Mouse (Mus musculus) spleen, adult 18-20 months (tissue): Measurements from ENCODE around the gene Jak2.

ENCODE experiments used
- DNase-seq, 2 experiments: peaks; one replicate each; pipeline ENCODE4 v3.0.0; 2022; ENCODE audit warnings: mixed read lengths in 2 of 2

Gene Jak2

GRCm38 (mm10) chr19:29253728-29254127 is 2.1 kb downstream of the Jak2 start:
- peak; percentile 68 to 80 for DNase-seq

- no peak for DNase-seq
These were observed 3.0 kb downstream of the Jak2 start for GRCm38 (mm10) chr19:29254671-29255070.

GRCm38 (mm10) chr19:29255327-29256027 is 3.8 kb downstream of the Jak2 start:
- DNase-seq = no peak

GRCm38 (mm10) chr19:29261638-29262037 is 10.0 kb downstream of the Jak2 start:
- no peak for DNase-seq

- DNase-seq = no peak
These were observed 11.9 kb downstream of the Jak2 start for GRCm38 (mm10) chr19:29263492-29263891.

- DNase-seq = no peak
These were observed 13.9 kb downstream of the Jak2 start for GRCm38 (mm10) chr19:29265538-29265937.

GRCm38 (mm10) chr19:29267075-29267868 is 15.6 kb downstream of the Jak2 start:
- no peak for DNase-seq

GRCm38 (mm10) chr19:29268788-29269321 is 17.2 kb downstream of the Jak2 start:
- DNase-seq = no peak

- no peak for DNase-seq
These were observed 18.6 kb downstream of the Jak2 start for GRCm38 (mm10) chr19:29270226-29270625.

GRCm38 (mm10) chr19:29271147-29271578 is 19.5 kb downstream of the Jak2 start:
- DNase-seq = no peak

- DNase-seq = no peak
These were observed 20.6 kb downstream of the Jak2 start for GRCm38 (mm10) chr19:29272011-29272809.

- no peak for DNase-seq
These were observed 24.8 kb downstream of the Jak2 start for GRCm38 (mm10) chr19:29276414-29276813.

- no peak for DNase-seq
These were observed 27.4 kb downstream of the Jak2 start for GRCm38 (mm10) chr19:29278944-29279587.

- DNase-seq = no peak
These were observed 33.8 kb downstream of the Jak2 start for GRCm38 (mm10) chr19:29285451-29285869.

- DNase-seq = no peak
These were observed 36.2 kb downstream of the Jak2 start for GRCm38 (mm10) chr19:29287863-29288262.

GRCm38 (mm10) chr19:29291532-29291931 is 39.9 kb downstream of the Jak2 start:
- no peak for DNase-seq

GRCm38 (mm10) chr19:29292546-29292945 is 40.9 kb downstream of the Jak2 start:
- no peak for DNase-seq

GRCm38 (mm10) chr19:29294756-29295155 is 43.1 kb downstream of the Jak2 start:
- no peak for DNase-seq

GRCm38 (mm10) chr19:29296166-29296565 is 44.5 kb downstream of the Jak2 start:
- no peak for DNase-seq

- DNase-seq = no peak
These were observed 45.7 kb downstream of the Jak2 start for GRCm38 (mm10) chr19:29297366-29297765.

- DNase-seq = no peak
These were observed 49.3 kb downstream of the Jak2 start for GRCm38 (mm10) chr19:29300919-29301318.

- no peak for DNase-seq
These were observed 50.5 kb downstream of the Jak2 start for GRCm38 (mm10) chr19:29302119-29302518.
